Mouse (Mus musculus) spleen, embryonic (tissue): ENCODE results near the gene Ovol2.

Source experiments
- CTCF ChIA-PET: fragments of 350-600 bp; sonication (Branson Sonifier 250); formaldehyde crosslinking; loops from one replicate; lab custom pipeline; 2022; lab: Charles Lee

Ovol2 gene

GRCm38 (mm10) chr2:144324218-144324617 is 7.7 kb downstream of the Ovol2 start:
- CTCF ChIA-PET = no interaction called here

- CTCF ChIA-PET = no interaction called here
Measured at GRCm38 (mm10) chr2:144311372-144311771, 20.6 kb downstream of the Ovol2 start.

- CTCF ChIA-PET = no interaction called here
Measured at GRCm38 (mm10) chr2:144310273-144310672, 21.7 kb downstream of the Ovol2 start.

- CTCF ChIA-PET = interaction anchor here (0.7 kb wide), 1 partner anchor 117 kb away, joined by 3 read pairs; no protein-coding TSS in a partner anchor
Measured at GRCm38 (mm10) chr2:144308561-144308960, 23.4 kb downstream of the Ovol2 start.

- CTCF ChIA-PET = interaction anchor here (0.6 kb wide), 1 partner anchor 319 kb away, joined by 3 read pairs; no protein-coding TSS in a partner anchor
Measured at GRCm38 (mm10) chr2:144305721-144306294, 26.1 kb downstream of the Ovol2 start.

- CTCF ChIA-PET = no interaction called here
Measured at GRCm38 (mm10) chr2:144301101-144301500, 30.8 kb downstream of the Ovol2 start.

- CTCF ChIA-PET = no interaction called here
Measured at GRCm38 (mm10) chr2:144299749-144300669, 31.9 kb downstream of the Ovol2 start.

- CTCF ChIA-PET = no interaction called here
Measured at GRCm38 (mm10) chr2:144295145-144295735, 36.7 kb downstream of the Ovol2 start.

GRCm38 (mm10) chr2:144291600-144292305 is 40.2 kb downstream of the Ovol2 start:
- CTCF ChIA-PET = no interaction called here

GRCm38 (mm10) chr2:144290321-144290720 is 41.6 kb downstream of the Ovol2 start:
- CTCF ChIA-PET = no interaction called here

- CTCF ChIA-PET = no interaction called here
Measured at GRCm38 (mm10) chr2:144281417-144281816, 50.5 kb downstream of the Ovol2 start.

GRCm38 (mm10) chr2:144280568-144280967 is 51.4 kb downstream of the Ovol2 start:
- CTCF ChIA-PET = no interaction called here

GRCm38 (mm10) chr2:144279742-144280141 is 52.2 kb downstream of the Ovol2 start:
- CTCF ChIA-PET = no interaction called here

- CTCF ChIA-PET = no interaction called here
Measured at GRCm38 (mm10) chr2:144276885-144277284, 55.1 kb downstream of the Ovol2 start.

- CTCF ChIA-PET = no interaction called here
Measured at GRCm38 (mm10) chr2:144274741-144275140, 57.2 kb downstream of the Ovol2 start.

- CTCF ChIA-PET = interaction anchor here (0.6 kb wide), 1 partner anchor 59 kb away, joined by 6 read pairs; no protein-coding TSS in a partner anchor
Measured at GRCm38 (mm10) chr2:144272088-144272487, 59.9 kb downstream of the Ovol2 start.

- CTCF ChIA-PET = no interaction called here
Measured at GRCm38 (mm10) chr2:144270507-144271420, 61.2 kb downstream of the Ovol2 start, which contains the start of the genes Mgme1 and Snx5. Gene Mgme1 (plus strand): TSS chr2:144270663. Gene Snx5 (minus strand): TSS chr2:144270906.

GRCm38 (mm10) chr2:144269679-144270475 is 62.1 kb downstream of the Ovol2 start:
- CTCF ChIA-PET = no interaction called here

- CTCF ChIA-PET = interaction anchor here (0.7 kb wide), 1 partner anchor 41 kb away, joined by 4 read pairs; no protein-coding TSS in a partner anchor
Measured at GRCm38 (mm10) chr2:144269306-144269650, 62.7 kb downstream of the Ovol2 start.
